Mouse (Mus musculus) hindbrain, postnatal 0 days (tissue): Measurements from ENCODE around the gene Syce3. TPM values are rescaled to one million over a fixed set of nuclear protein-coding genes. Genes with fewer than 3 reads are reported as not detected.

Source experiments
- ATAC-seq: fragments of 200-750 bp; cut with Nextera tagmentation; 2 replicates; pipeline ENCODE4 v1.8.0; 2017; ENCODE audit warnings: mild to moderate bottlenecking, moderate TSS enrichment, moderate library complexity
- DNase-seq: peaks from one replicate; pipeline ENCODE4 v3.0.0-alpha.2; 2015; ENCODE audit warnings: low spot score
- H3K27ac ChIP-seq: fragments of 300-500 bp; sonication (generic); 2 replicates; pipeline ENCODE4 v1.5.1; 2014; ENCODE audit warnings: mild to moderate bottlenecking
- H3K27me3 ChIP-seq: fragments of 300-500 bp; sonication (generic); 2 replicates; pipeline ENCODE4 v1.6.1; 2014; ENCODE audit warnings: low read length, mixed read lengths; ENCODE audit not compliant: insufficient read depth
- H3K36me3 ChIP-seq: fragments of 300-500 bp; sonication (generic); 2 replicates; pipeline ENCODE4 v1.6.1; 2014; ENCODE audit warnings: low read length, mixed read lengths; ENCODE audit not compliant: insufficient read depth
- H3K4me1 ChIP-seq: fragments of 300-500 bp; sonication (generic); 2 replicates; pipeline ENCODE4 v1.6.1; 2014; ENCODE audit warnings: antibody characterized with exemption, low read length, mixed read lengths; ENCODE audit not compliant: insufficient read depth
- H3K4me2 ChIP-seq: fragments of 300-500 bp; sonication (generic); 2 replicates; pipeline ENCODE4 v1.6.1; 2014; ENCODE audit warnings: low read depth, mild to moderate bottlenecking, low read length, moderate library complexity, mixed read lengths
- H3K4me3 ChIP-seq: fragments of 300-500 bp; sonication (generic); 2 replicates; pipeline ENCODE4 v1.5.1; 2014; ENCODE audit warnings: low read length
- H3K9ac ChIP-seq: fragments of 300-500 bp; sonication (generic); replicated peaks from 2 replicates; pipeline ENCODE4 v1.6.1; 2014; ENCODE audit warnings: mild to moderate bottlenecking, low read length, moderate library complexity, mixed read lengths
- H3K9me3 ChIP-seq: fragments of 300-500 bp; sonication (generic); 2 replicates; pipeline ENCODE4 v1.6.1; 2016; ENCODE audit warnings: low read length, mixed read lengths
- CTCF ChIP-seq: IDR thresholded peaks from 2 replicates; pipeline ENCODE4 v1.5.1; 2016; ENCODE audit warnings: antibody characterized with exemption, control low read depth, low read depth
- WGBS: fragments of 180-500 bp; shearing (Covaris S2); extraction: QIAGEN DNeasy Blood & Tissue Kit; methylation state at CpG from one replicate; pipeline ENCODE4 v1.1.7; 2014; 5-methylcytosine and 5-hydroxymethylcytosine counted together
- polyA plus RNA-seq: library from polyadenylated mRNA; unstranded; fragments of >200 nt; fragmentation: Nextera tagmentation; extraction: Ambion mirVana; gene quantifications from 2 replicates; pipeline ENCODE4 v1.2.1, GENCODE M21; 2015
- total RNA-seq: library from RNA; depleted of rRNA; stranded (reverse); fragments of >200 nt; gene quantifications from 2 replicates; pipeline ENCODE4 v1.2.3, GENCODE M21; 2014

Syce3 gene
- total and polyA plus RNA-seq, 2 experiments from 2014 or later: not detected

- 4% methylated on average over 24 of the region's 24 CpGs for WGBS
- peak; percentile 59 for DNase-seq
- 0 out of 2 replicates have a peak, but pooled peaks have one; percentile 2 for TF ChIP-seq CTCF
Observed at GRCm38 (mm10) chr15:89452906-89453864, 42.9 kb upstream of the Syce3 start.

GRCm38 (mm10) chr15:89442486-89443070, 32.3 kb upstream of the Syce3 start:
- H3K36me3 ChIP-seq: no peaks in the 10 kb centered on the region
- no peak overlapping the region for H3K27ac ChIP-seq
- H3K4me1 ChIP-seq: no peaks in the 10 kb centered on the region
- no peak overlapping the region for H3K9ac ChIP-seq
- peak; percentile 61 for DNase-seq
- 42% methylated on average over 8 of the region's 8 CpGs for WGBS
- no peaks in the 10 kb centered on the region for H3K9me3 ChIP-seq
- no peak overlapping the region for H3K4me3 ChIP-seq
- ATAC-seq: no peak
- no peak overlapping the region for H3K4me2 ChIP-seq
- no peaks in the 10 kb centered on the region for H3K27me3 ChIP-seq
- peak; percentile 58 for TF ChIP-seq CTCF

More at GRCm38 (mm10) chr15:89452906-89453864, 42.9 kb upstream of the Syce3 start:
- Histone ChIP-seq H3K36me3 (peaks cover 15% of the 10 kb centered on the region; the same call in 1 of the 2 replicates), H3K9me3 (no peaks in the 10 kb centered on the region), H3K27ac (peak overlapping the region; percentile 90), H3K4me2 (peak overlapping the region; percentile 75), H3K27me3 (no peaks in the 10 kb centered on the region), H3K9ac (peak overlapping the region; percentile 80), H3K4me1 (peaks cover 9% of the 10 kb centered on the region), H3K4me3 (peak overlapping the region; percentile 66)
- ATAC-seq: peak; percentile 77

GRCm38 (mm10) chr15:89435878-89436277, 25.6 kb upstream of the Syce3 start:
- no peak for DNase-seq
- TF ChIP-seq CTCF: no peak
- no peaks in the 10 kb centered on the region for H3K36me3 ChIP-seq
- H3K4me2 ChIP-seq: no peak overlapping the region
- H3K4me1 ChIP-seq: no peaks in the 10 kb centered on the region
- no peak overlapping the region for H3K27ac ChIP-seq
- H3K9me3 ChIP-seq: no peaks in the 10 kb centered on the region
- no peaks in the 10 kb centered on the region for H3K27me3 ChIP-seq
- no peak overlapping the region for H3K4me3 ChIP-seq
- no peak for ATAC-seq
- 83% methylated on average over 5 of the region's 5 CpGs for WGBS
- no peak overlapping the region for H3K9ac ChIP-seq

- H3K9ac ChIP-seq: no peak overlapping the region
- no peak overlapping the region for H3K4me2 ChIP-seq
- DNase-seq (no peak), ATAC-seq (no peak)
- no peak for TF ChIP-seq CTCF
- no peak overlapping the region for H3K4me3 ChIP-seq
- 78% methylated on average over 3 of the region's 3 CpGs for WGBS
- H3K27ac ChIP-seq: no peak overlapping the region
- H3K27me3 ChIP-seq: no peaks in the 10 kb centered on the region
- H3K36me3 ChIP-seq: no peaks in the 10 kb centered on the region
- no peaks in the 10 kb centered on the region for H3K9me3 ChIP-seq
- no peaks in the 10 kb centered on the region for H3K4me1 ChIP-seq
Observed at GRCm38 (mm10) chr15:89434136-89434535, 23.8 kb upstream of the Syce3 start.

- no peak for ATAC-seq
- H3K4me3 ChIP-seq: no peak overlapping the region
- H3K36me3 ChIP-seq: no peaks in the 10 kb centered on the region
- H3K4me2 ChIP-seq: no peak overlapping the region
- WGBS: 57% methylated on average over 4 of the region's 4 CpGs
- H3K27me3 ChIP-seq: no peaks in the 10 kb centered on the region
- no peak overlapping the region for H3K27ac ChIP-seq
- no peak for TF ChIP-seq CTCF
- peaks cover 8% of the 10 kb centered on the region; the same call in 1 of the 2 replicates for H3K4me1 ChIP-seq
- H3K9me3 ChIP-seq: no peaks in the 10 kb centered on the region
- no peak for DNase-seq
- H3K9ac ChIP-seq: no peak overlapping the region
Observed at GRCm38 (mm10) chr15:89432946-89433345, 22.6 kb upstream of the Syce3 start.

- Histone ChIP-seq H3K27me3 (no peaks in the 10 kb centered on the region), H3K4me3 (no peak overlapping the region), H3K4me2 (no peak overlapping the region), H3K27ac (no peak overlapping the region), H3K4me1 (peaks cover 8% of the 10 kb centered on the region; the same call in 1 of the 2 replicates), H3K9me3 (no peaks in the 10 kb centered on the region), H3K36me3 (peaks cover 9% of the 10 kb centered on the region; the same call in 1 of the 2 replicates), H3K9ac (no peak overlapping the region)
- no peak for TF ChIP-seq CTCF
- DNase-seq (no peak), ATAC-seq (no peak)
- 95% methylated on average over 6 of the region's 6 CpGs for WGBS
Observed at GRCm38 (mm10) chr15:89431806-89432205, 21.5 kb upstream of the Syce3 start.
